Mouse (Mus musculus) intestine, embryonic 14.5 days (tissue): ENCODE results near the gene Lgr4. TPM values are rescaled to one million over a fixed set of nuclear protein-coding genes. Genes with fewer than 3 reads are reported as not detected.

Experiments used
- ATAC-seq: fragments of 200-750 bp; cut with Nextera tagmentation; replicated peaks from 2 replicates; pipeline ENCODE4 v1.8.0; 2017; ENCODE audit warnings: low read depth, moderate number of reproducible peaks, moderate TSS enrichment, moderate library complexity; ENCODE audit not compliant: low FRiP score, low TSS enrichment
- DNase-seq: peaks from one replicate; pipeline ENCODE4 v3.0.0-alpha.2; 2018; ENCODE audit warnings: low spot score
- H3K27ac ChIP-seq: fragments of 300-500 bp; sonication (generic); 2 replicates; pipeline ENCODE4 v1.5.1; 2014; ENCODE audit warnings: low read depth, mild to moderate bottlenecking, control low read depth
- H3K27me3 ChIP-seq: fragments of 300-500 bp; sonication (generic); replicated peaks from 2 replicates; pipeline ENCODE4 v1.6.1; 2014; ENCODE audit warnings: low read length, control low read depth; ENCODE audit not compliant: control insufficient read depth, insufficient read depth
- H3K36me3 ChIP-seq: fragments of 300-500 bp; sonication (generic); 2 replicates; pipeline ENCODE4 v1.6.1; 2014; ENCODE audit warnings: low read length, control low read depth; ENCODE audit not compliant: control insufficient read depth, insufficient read depth
- H3K4me1 ChIP-seq: fragments of 300-500 bp; sonication (generic); replicated peaks from 2 replicates; pipeline ENCODE4 v1.6.1; 2014; ENCODE audit warnings: low read length, control low read depth, mixed read lengths; ENCODE audit not compliant: control insufficient read depth, insufficient read depth
- H3K4me2 ChIP-seq: fragments of 300-500 bp; sonication (generic); 2 replicates; pipeline ENCODE4 v1.6.1; 2014; ENCODE audit warnings: low read length
- H3K4me3 ChIP-seq: fragments of 300-500 bp; sonication (generic); 2 replicates; pipeline ENCODE4 v1.5.1; 2014; ENCODE audit warnings: low read depth, low read length, control low read depth, mixed read lengths
- H3K9ac ChIP-seq: fragments of 300-500 bp; sonication (generic); 2 replicates; pipeline ENCODE4 v1.6.1; 2014; ENCODE audit warnings: mild to moderate bottlenecking, low read length
- H3K9me3 ChIP-seq: fragments of 300-500 bp; sonication (generic); 2 replicates; pipeline ENCODE4 v1.6.1; 2016; ENCODE audit warnings: low read length, control low read depth; ENCODE audit not compliant: control insufficient read depth
- WGBS: fragments of 180-500 bp; shearing (Covaris S2); extraction: QIAGEN DNeasy Blood & Tissue Kit; methylation state at CpG from one replicate; pipeline ENCODE4 v1.1.7; 2014; 5-methylcytosine and 5-hydroxymethylcytosine counted together
- polyA plus RNA-seq: library from polyadenylated mRNA; unstranded; fragments of >200 nt; fragmentation: Nextera tagmentation; extraction: Ambion mirVana; gene quantifications from 2 replicates; pipeline ENCODE4 v1.2.1, GENCODE M21; 2014

Gene Lgr4
- polyA plus RNA-seq, 1 experiment from 2014 or later: 48.8 TPM

DNA sequence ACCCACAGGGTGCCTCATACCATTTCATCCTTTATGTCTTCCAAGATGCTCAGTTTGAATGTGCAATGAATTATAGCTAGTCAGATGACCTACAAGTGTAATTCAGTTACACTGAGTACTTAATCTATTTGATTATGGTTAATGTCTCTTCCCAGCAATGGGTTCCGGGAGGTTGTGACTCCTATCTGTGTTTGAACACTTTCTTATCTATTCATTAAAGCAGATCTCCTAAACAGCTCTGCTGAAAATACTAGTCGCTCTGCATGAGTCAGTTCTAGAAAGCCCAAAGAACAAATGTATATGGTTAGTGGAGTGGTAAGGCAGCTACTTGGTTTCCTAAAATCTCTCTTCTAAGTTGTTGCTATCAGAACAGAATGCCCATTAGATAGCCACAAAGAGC, 77.6 kb downstream of the Lgr4 start:
- Histone ChIP-seq H3K36me3 (peaks cover 20% of the 10 kb centered on the region; the same call in 1 of the 2 replicates), H3K27me3 (no peaks in the 10 kb centered on the region), H3K27ac (no peak overlapping the region), H3K4me3 (no peak overlapping the region), H3K9ac (no peak overlapping the region), H3K4me2 (no peak overlapping the region), H3K9me3 (no peaks in the 10 kb centered on the region), H3K4me1 (peaks cover 17% of the 10 kb centered on the region)
- ATAC-seq (no peak), DNase-seq (no peak)
- 40% methylated on average over 2 of the region's 2 CpGs for WGBS

DNA sequence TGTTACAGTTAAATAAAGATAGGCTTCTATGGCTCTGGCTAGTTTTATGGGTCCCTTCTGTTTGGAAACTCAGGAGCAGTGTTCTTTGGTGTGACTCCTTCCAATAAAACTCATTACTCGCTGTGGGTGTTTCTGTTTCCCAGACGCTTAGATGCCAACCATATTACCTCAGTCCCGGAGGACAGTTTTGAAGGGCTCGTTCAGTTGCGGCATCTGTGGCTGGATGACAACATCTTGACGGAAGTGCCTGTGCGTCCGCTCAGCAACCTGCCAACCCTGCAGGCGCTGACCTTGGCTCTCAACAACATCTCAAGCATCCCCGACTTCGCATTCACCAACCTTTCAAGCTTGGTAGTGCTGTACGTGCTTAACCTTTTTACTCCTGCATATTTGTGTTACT, 79.0 kb downstream of the Lgr4 start:
- H3K4me2 ChIP-seq: no peak overlapping the region
- H3K4me1 ChIP-seq: peaks cover 6% of the 10 kb centered on the region
- whole genome bisulfite sequencing: 57% methylated on average over 12 of the region's 12 CpGs

DNA sequence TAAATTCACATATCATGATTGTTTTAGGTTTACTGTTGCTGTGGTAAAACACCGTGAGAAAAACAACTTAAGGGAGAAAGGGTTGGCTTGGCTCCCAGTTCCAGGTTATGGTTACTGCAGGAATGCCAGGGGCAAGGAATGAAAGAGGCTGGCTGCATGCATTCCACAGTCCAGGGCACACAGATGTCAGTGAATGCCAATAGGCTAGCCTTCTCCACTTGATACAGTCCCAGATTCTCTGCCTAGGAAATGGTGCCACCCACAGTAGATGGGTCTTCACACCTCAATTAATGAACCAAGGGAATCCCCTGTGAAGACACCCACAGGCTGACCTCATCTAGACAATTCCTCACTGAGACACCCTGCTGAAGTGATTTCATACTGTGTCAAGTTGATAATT, 87.2 kb downstream of the Lgr4 start:
- DNase-seq (no peak), ATAC-seq (no peak)
- no peaks in the 10 kb centered on the region for H3K9me3 ChIP-seq
- H3K9ac ChIP-seq: no peak overlapping the region
- H3K4me1 ChIP-seq: 0 out of 2 replicates have a peak, but pooled peaks cover 6% of the 10 kb centered on the region
- WGBS: 76% methylated on average over 1 of the region's 1 CpGs
- H3K27me3 ChIP-seq: no peaks in the 10 kb centered on the region
- peaks cover 59% of the 10 kb centered on the region for H3K36me3 ChIP-seq
- H3K27ac ChIP-seq: no peak overlapping the region
- no peak overlapping the region for H3K4me2 ChIP-seq
- no peak overlapping the region for H3K4me3 ChIP-seq

More for the DNA sequence above, 79.0 kb downstream of the Lgr4 start:
- Histone ChIP-seq H3K9ac (no peak overlapping the region), H3K4me3 (no peak overlapping the region), H3K36me3 (peaks cover 26% of the 10 kb centered on the region; the same call in 1 of the 2 replicates), H3K27me3 (no peaks in the 10 kb centered on the region), H3K27ac (no peak overlapping the region), H3K9me3 (no peaks in the 10 kb centered on the region)
- ATAC-seq (no peak), DNase-seq (no peak)

DNA sequence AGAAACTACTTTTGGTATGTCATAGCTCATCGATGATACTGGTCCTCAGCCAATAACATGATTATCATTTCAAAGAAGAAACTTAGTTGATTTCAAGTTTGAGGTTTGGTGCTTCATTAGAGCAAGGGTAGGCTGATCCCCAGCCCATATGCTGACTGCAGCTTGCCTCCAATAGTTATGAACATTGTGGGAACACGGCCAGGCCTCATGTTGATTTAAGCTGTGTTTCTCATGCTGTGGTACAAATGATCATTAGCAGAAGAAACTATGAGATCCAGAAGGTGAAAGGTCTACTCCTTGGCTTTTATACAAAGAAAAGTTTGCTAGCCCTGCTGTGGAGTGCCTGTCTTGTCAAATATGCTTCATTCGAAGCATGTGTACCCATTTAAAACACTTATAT, 87.7 kb downstream of the Lgr4 start:
- Histone ChIP-seq H3K9me3 (no peaks in the 10 kb centered on the region), H3K4me2 (no peak overlapping the region), H3K4me1 (0 out of 2 replicates have a peak, but pooled peaks cover 6% of the 10 kb centered on the region), H3K27ac (no peak overlapping the region), H3K4me3 (no peak overlapping the region), H3K9ac (no peak overlapping the region), H3K27me3 (no peaks in the 10 kb centered on the region), H3K36me3 (peaks cover 56% of the 10 kb centered on the region)
- 73% methylated on average over 3 of the region's 3 CpGs for WGBS
- DNase-seq (no peak), ATAC-seq (no peak)

DNA sequence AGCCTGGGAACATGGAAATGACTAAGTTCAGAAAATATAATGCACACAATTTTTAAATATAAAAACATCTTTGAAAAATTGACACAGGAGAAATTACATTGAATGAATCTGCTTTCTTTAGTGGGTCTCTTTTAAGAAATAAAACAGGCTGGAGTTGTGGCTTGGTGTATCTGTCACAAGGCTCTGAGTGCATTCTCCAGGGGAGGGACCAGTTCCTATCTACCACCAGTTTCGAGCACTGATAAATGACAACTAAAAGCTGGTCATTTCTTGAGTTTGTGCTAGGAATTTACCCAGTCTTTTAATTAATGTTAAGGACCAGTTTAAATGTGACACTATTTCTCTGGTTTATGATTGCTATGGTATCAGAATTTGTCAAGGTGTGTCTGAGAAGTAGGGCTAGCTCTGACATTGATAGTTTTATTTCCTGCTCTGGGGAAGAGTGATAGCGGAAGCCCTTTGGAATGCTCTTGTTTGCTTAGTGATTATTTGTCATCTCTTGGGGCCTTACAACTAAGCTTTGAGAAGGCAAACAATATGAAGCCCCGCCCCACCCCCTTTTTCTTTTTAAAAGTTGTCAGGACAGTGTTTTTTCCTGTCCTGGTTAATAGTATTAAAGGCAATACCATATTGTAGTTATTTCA, 88.3 kb downstream of the Lgr4 start:
- Histone ChIP-seq H3K9me3 (no peaks in the 10 kb centered on the region), H3K36me3 (peaks cover 52% of the 10 kb centered on the region), H3K4me2 (no peak overlapping the region), H3K4me1 (0 out of 2 replicates have a peak, but pooled peaks cover 6% of the 10 kb centered on the region), H3K9ac (no peak overlapping the region), H3K4me3 (no peak overlapping the region), H3K27ac (no peak overlapping the region), H3K27me3 (no peaks in the 10 kb centered on the region)
- no peak for DNase-seq
- peak; percentile 52 for ATAC-seq
- 78% methylated on average over 3 of the region's 3 CpGs for WGBS

DNA sequence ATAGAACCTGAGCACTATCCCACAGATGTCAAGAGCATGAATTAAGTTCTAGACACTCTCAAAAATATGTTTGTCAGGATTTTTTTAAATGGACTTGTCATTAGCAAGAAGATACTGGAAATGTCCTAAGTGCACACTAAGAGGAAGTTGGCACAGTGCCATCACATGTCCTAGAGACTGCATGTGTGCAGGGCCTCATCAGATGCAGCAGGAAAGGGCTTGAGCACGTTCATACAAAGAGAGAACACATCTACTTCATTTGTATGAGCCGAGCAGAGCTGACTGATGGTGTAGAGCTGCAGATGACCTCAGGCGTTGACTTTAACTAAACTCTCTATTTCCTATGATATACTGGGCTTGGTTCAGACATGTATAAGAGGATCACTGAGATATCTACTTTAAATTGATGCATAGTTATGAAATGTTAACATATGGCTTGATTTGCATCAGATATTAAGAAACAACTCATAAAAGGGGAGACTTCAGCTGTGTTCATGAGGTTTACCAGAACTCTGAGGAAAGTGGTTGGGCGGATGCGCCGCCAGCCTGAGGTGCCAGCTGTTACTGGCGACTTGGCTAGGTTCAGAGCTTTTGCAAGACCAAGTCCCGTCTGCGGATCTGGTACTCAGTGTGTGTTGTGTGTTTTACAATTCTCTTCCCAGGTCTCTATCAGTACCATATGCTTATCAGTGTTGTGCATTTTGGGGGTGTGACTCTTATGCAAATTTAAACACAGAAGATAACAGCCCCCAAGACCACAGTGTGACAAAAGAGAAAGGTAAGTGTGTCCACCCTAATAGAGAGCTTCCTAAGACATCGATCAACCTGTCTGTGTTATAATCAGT, 90.2 kb downstream of the Lgr4 start:
- H3K4me3 ChIP-seq: no peak overlapping the region

DNA sequence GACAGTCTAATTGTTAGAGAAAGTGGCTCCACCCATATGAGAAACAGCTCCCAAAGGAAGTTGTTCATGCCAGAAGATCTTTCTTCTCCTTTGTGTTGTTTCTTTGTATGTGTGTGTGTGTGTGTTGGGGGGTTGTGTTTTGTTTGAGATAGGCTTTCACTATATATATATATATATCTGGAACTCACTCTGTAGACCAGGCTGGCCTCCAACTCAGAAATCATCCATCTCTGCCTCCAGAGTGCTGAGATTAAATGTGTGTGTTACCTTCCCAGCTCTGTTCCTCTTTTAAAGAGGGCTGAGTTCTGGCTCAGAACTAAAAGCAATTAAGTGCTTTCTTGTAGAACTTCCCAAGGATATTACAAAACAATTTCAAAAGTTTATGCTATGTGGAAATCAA, 92.0 kb downstream of the Lgr4 start:
- Histone ChIP-seq H3K36me3 (peaks cover 61% of the 10 kb centered on the region), H3K4me3 (no peak overlapping the region), H3K4me1 (0 out of 2 replicates have a peak, but pooled peaks cover 6% of the 10 kb centered on the region), H3K9me3 (no peaks in the 10 kb centered on the region), H3K9ac (no peak overlapping the region), H3K27me3 (no peaks in the 10 kb centered on the region), H3K27ac (no peak overlapping the region), H3K4me2 (no peak overlapping the region)
- no peak for DNase-seq
- no peak for ATAC-seq

More for the DNA sequence above, 90.2 kb downstream of the Lgr4 start:
- H3K36me3 ChIP-seq: peaks cover 63% of the 10 kb centered on the region
- H3K4me1 ChIP-seq: 0 out of 2 replicates have a peak, but pooled peaks cover 6% of the 10 kb centered on the region
- no peak overlapping the region for H3K27ac ChIP-seq
- H3K4me2 ChIP-seq: no peak overlapping the region
- H3K9me3 ChIP-seq: no peaks in the 10 kb centered on the region
- DNase-seq: no peak
- no peak overlapping the region for H3K9ac ChIP-seq
- H3K27me3 ChIP-seq: no peaks in the 10 kb centered on the region
- no peak for ATAC-seq
- 85% methylated on average over 10 of the region's 10 CpGs for WGBS

DNA sequence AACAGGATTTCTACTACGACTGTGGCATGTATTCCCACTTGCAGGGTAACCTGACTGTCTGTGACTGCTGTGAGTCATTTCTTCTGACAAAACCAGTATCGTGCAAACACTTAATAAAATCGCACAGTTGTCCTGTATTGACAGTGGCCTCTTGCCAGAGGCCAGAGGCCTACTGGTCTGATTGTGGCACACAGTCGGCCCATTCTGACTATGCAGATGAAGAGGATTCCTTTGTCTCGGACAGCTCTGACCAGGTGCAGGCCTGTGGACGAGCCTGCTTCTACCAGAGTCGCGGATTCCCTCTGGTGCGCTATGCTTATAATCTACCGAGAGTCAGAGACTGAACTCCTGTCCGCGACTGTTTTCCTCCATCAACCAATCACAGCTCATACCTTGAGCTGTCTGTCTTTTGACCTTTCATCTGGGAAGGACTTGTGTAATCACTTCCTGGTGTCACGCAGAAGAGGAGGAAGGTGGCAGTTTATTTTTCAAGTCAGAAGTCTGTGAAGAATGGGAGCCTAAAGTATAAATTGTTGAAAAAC, 94.8 kb downstream of the Lgr4 start:
- H3K4me3 ChIP-seq: no peak overlapping the region
- ATAC-seq (no peak), DNase-seq (no peak)
- no peak overlapping the region for H3K4me2 ChIP-seq
- H3K36me3 ChIP-seq: peaks cover 46% of the 10 kb centered on the region
- H3K9ac ChIP-seq: no peak overlapping the region
- 87% methylated on average over 13 of the region's 13 CpGs for WGBS
- no peaks in the 10 kb centered on the region for H3K9me3 ChIP-seq
- no peak overlapping the region for H3K27ac ChIP-seq
- H3K4me1 ChIP-seq: no peaks in the 10 kb centered on the region
- no peaks in the 10 kb centered on the region for H3K27me3 ChIP-seq
